Mouse (Mus musculus): ENCODE results near the gene Fblim1. TPM values are rescaled to one million over a fixed set of nuclear protein-coding genes. Genes with fewer than 3 reads are reported as not detected.

The Fblim1 gene
- polyA plus RNA-seq, 1 experiment: 1.3 TPM

GRCm38 (mm10) chr4:141643118-141643855 is 37.4 kb upstream of the Fblim1 start:
- H3K4me1 ChIP-seq (ENCODE audit: control insufficient read depth, insufficient read depth, low read length): no peaks in the 10 kb centered on the region
- H3K27ac ChIP-seq (ENCODE audit: insufficient read depth, low read length): peak overlapping the region; percentile 74; the same call in 1 of the 2 replicates
- no peak overlapping the region for H3K4me3 ChIP-seq (ENCODE audit: insufficient read depth, low read length)
- TF ChIP-seq POLR2A (IDR thresholded peaks at IDR 0.05; ENCODE audit: extremely low read depth, insufficient read depth, low read length) (no peak), CTCF (IDR thresholded peaks at IDR 0.05; ENCODE audit: extremely low read depth, insufficient read depth, low read length) (no peak)

GRCm38 (mm10) chr4:141641961-141642811 is 36.3 kb upstream of the Fblim1 start:
- TF ChIP-seq POLR2A (IDR thresholded peaks at IDR 0.05; ENCODE audit: extremely low read depth, insufficient read depth, low read length) (no peak), CTCF (IDR thresholded peaks at IDR 0.05; ENCODE audit: extremely low read depth, insufficient read depth, low read length) (no peak)
- H3K4me3 ChIP-seq (ENCODE audit: insufficient read depth, low read length): no peak overlapping the region
- H3K4me1 ChIP-seq (ENCODE audit: control insufficient read depth, insufficient read depth, low read length): no peaks in the 10 kb centered on the region
- 0 out of 2 replicates have a peak overlapping the region, but pooled peaks have one; percentile 61 for H3K27ac ChIP-seq (ENCODE audit: insufficient read depth, low read length)

- H3K4me1 ChIP-seq (ENCODE audit: control insufficient read depth, insufficient read depth, low read length): no peaks in the 10 kb centered on the region
- no peak overlapping the region for H3K27ac ChIP-seq (ENCODE audit: insufficient read depth, low read length)
- no peak overlapping the region for H3K4me3 ChIP-seq (ENCODE audit: insufficient read depth, low read length)
- TF ChIP-seq POLR2A (IDR thresholded peaks at IDR 0.05; ENCODE audit: extremely low read depth, insufficient read depth, low read length) (no peak), CTCF (IDR thresholded peaks at IDR 0.05; ENCODE audit: extremely low read depth, insufficient read depth, low read length) (no peak)
These were observed 35.5 kb upstream of the Fblim1 start for GRCm38 (mm10) chr4:141641353-141641771.

- H3K4me1 ChIP-seq (ENCODE audit: control insufficient read depth, insufficient read depth, low read length): no peaks in the 10 kb centered on the region
- no peak overlapping the region for H3K4me3 ChIP-seq (ENCODE audit: insufficient read depth, low read length)
- TF ChIP-seq POLR2A (IDR thresholded peaks at IDR 0.05; ENCODE audit: extremely low read depth, insufficient read depth, low read length) (no peak), CTCF (IDR thresholded peaks at IDR 0.05; ENCODE audit: extremely low read depth, insufficient read depth, low read length) (no peak)
- H3K27ac ChIP-seq (ENCODE audit: insufficient read depth, low read length): no peak overlapping the region
These were observed 33.6 kb upstream of the Fblim1 start for GRCm38 (mm10) chr4:141639474-141639873.

GRCm38 (mm10) chr4:141636693-141637092 is 30.8 kb upstream of the Fblim1 start:
- Histone ChIP-seq H3K4me1 (ENCODE audit: control insufficient read depth, insufficient read depth, low read length) (no peaks in the 10 kb centered on the region), H3K4me3 (ENCODE audit: insufficient read depth, low read length) (no peak overlapping the region), H3K27ac (ENCODE audit: insufficient read depth, low read length) (no peak overlapping the region)
- no peak for TF ChIP-seq POLR2A (IDR thresholded peaks at IDR 0.05; ENCODE audit: extremely low read depth, insufficient read depth, low read length)
- no peak for TF ChIP-seq CTCF (IDR thresholded peaks at IDR 0.05; ENCODE audit: extremely low read depth, insufficient read depth, low read length)

- Histone ChIP-seq H3K4me1 (ENCODE audit: control insufficient read depth, insufficient read depth, low read length) (no peaks in the 10 kb centered on the region), H3K4me3 (ENCODE audit: insufficient read depth, low read length) (no peak overlapping the region), H3K27ac (ENCODE audit: insufficient read depth, low read length) (no peak overlapping the region)
- TF ChIP-seq CTCF (IDR thresholded peaks at IDR 0.05; ENCODE audit: extremely low read depth, insufficient read depth, low read length): no peak
- TF ChIP-seq POLR2A (IDR thresholded peaks at IDR 0.05; ENCODE audit: extremely low read depth, insufficient read depth, low read length): no peak
These were observed 30.1 kb upstream of the Fblim1 start for GRCm38 (mm10) chr4:141635991-141636390.

GRCm38 (mm10) chr4:141632111-141632873 is 26.4 kb upstream of the Fblim1 start:
- Histone ChIP-seq H3K27ac (ENCODE audit: insufficient read depth, low read length) (no peak overlapping the region), H3K4me3 (ENCODE audit: insufficient read depth, low read length) (no peak overlapping the region), H3K4me1 (ENCODE audit: control insufficient read depth, insufficient read depth, low read length) (no peaks in the 10 kb centered on the region)
- TF ChIP-seq CTCF (IDR thresholded peaks at IDR 0.05; ENCODE audit: extremely low read depth, insufficient read depth, low read length): no peak
- TF ChIP-seq POLR2A (IDR thresholded peaks at IDR 0.05; ENCODE audit: extremely low read depth, insufficient read depth, low read length): no peak

- no peaks in the 10 kb centered on the region for H3K4me1 ChIP-seq (ENCODE audit: control insufficient read depth, insufficient read depth, low read length)
- H3K4me3 ChIP-seq (ENCODE audit: insufficient read depth, low read length): no peak overlapping the region
- no peak overlapping the region for H3K27ac ChIP-seq (ENCODE audit: insufficient read depth, low read length)
- TF ChIP-seq CTCF (IDR thresholded peaks at IDR 0.05; ENCODE audit: extremely low read depth, insufficient read depth, low read length) (no peak), POLR2A (IDR thresholded peaks at IDR 0.05; ENCODE audit: extremely low read depth, insufficient read depth, low read length) (no peak)
These were observed 25.4 kb upstream of the Fblim1 start for GRCm38 (mm10) chr4:141631250-141631649.

- H3K27ac ChIP-seq (ENCODE audit: insufficient read depth, low read length): no peak overlapping the region
- H3K4me3 ChIP-seq (ENCODE audit: insufficient read depth, low read length): no peak overlapping the region
- no peaks in the 10 kb centered on the region for H3K4me1 ChIP-seq (ENCODE audit: control insufficient read depth, insufficient read depth, low read length)
- TF ChIP-seq POLR2A (IDR thresholded peaks at IDR 0.05; ENCODE audit: extremely low read depth, insufficient read depth, low read length): no peak
- TF ChIP-seq CTCF (IDR thresholded peaks at IDR 0.05; ENCODE audit: extremely low read depth, insufficient read depth, low read length): no peak
These were observed 24.1 kb upstream of the Fblim1 start for GRCm38 (mm10) chr4:141630021-141630420.

Data from cortical plate, adult 2 months (tissue).